Mouse (Mus musculus): ENCODE data around the gene Gpr153. TPM values are rescaled to one million over a fixed set of nuclear protein-coding genes. Genes with fewer than 3 reads are reported as not detected.
"Not testable (repeated sequence)": the region's sequence is repeated elsewhere in the genome, so short reads cannot be mapped to it uniquely, and the experiment has no call there.

Gpr153 gene
- 6.9 and 8.4 TPM in 2 replicates for polyA plus RNA-seq (2015; fragmentation: Nextera tagmentation; extraction: Ambion mirVana)

- H3K4me1 ChIP-seq (replicated peaks; ENCODE audit: control insufficient read depth, insufficient read depth), result no peaks in the 10 kb centered on the region; the same call in none of the 2 replicates
These were observed at the start of gene Gpr153 for GRCm38 (mm10) chr4:152273621-152274236. TSS of gene Gpr153 (plus strand) at chr4:152274232.

GRCm38 (mm10) chr4:152226901-152227486, 47.0 kb upstream of the Gpr153 start:
- TF ChIP-seq CTCF (IDR thresholded peaks at IDR 0.05; ENCODE audit: low read depth) (no peak), EP300 (optimal IDR thresholded peaks at IDR 0.05) (no peak)
- no peak overlapping the region for H3K9ac ChIP-seq (ENCODE audit: low read length)
- no peak for DNase-seq (ENCODE audit: low spot score)

More at GRCm38 (mm10) chr4:152273621-152274236, at the start of gene Gpr153:
- Histone ChIP-seq H3K4me3 (ENCODE audit: low read depth, low read length) (peak within 1 kb of the TSS; percentile 61), H3K27me3 (ENCODE audit: control insufficient read depth, insufficient read depth, low read length) (no peaks in the 10 kb centered on the region), H3K36me3 (ENCODE audit: control insufficient read depth, insufficient read depth, low read length) (no peaks in the 10 kb centered on the region), H3K9ac (ENCODE audit: low read length) (peak within 1 kb of the TSS; percentile 76), H3K4me2 (replicated peaks; ENCODE audit: low read depth) (peak within 1 kb of the TSS; percentile 83), H3K27ac (replicated peaks) (peak within 1 kb of the TSS; percentile 82), H3K9me3 (ENCODE audit: control insufficient read depth, low read length) (no peaks in the 10 kb centered on the region)
- DNase-seq (ENCODE audit: low spot score), result peak; percentile 41
- peak; percentile 59; the same call in 1 of the 2 replicates for ATAC-seq (ENCODE audit: low FRiP score, low TSS enrichment)
- WGBS, result 3% methylated on average over 19 of the region's 48 CpGs
- TF ChIP-seq CTCF (IDR thresholded peaks at IDR 0.05; ENCODE audit: low read depth) (no peak), EP300 (optimal IDR thresholded peaks at IDR 0.05) (no peak)

GRCm38 (mm10) chr4:152227749-152228527, 46.1 kb upstream of the Gpr153 start:
- Histone ChIP-seq H3K27me3 (ENCODE audit: control insufficient read depth, insufficient read depth, low read length) (no peaks in the 10 kb centered on the region), H3K36me3 (ENCODE audit: control insufficient read depth, insufficient read depth, low read length) (no peaks in the 10 kb centered on the region), H3K4me1 (replicated peaks; ENCODE audit: control insufficient read depth, insufficient read depth) (no peaks in the 10 kb centered on the region), H3K4me3 (ENCODE audit: low read depth, low read length) (no peak overlapping the region), H3K27ac (replicated peaks) (no peak overlapping the region), H3K9me3 (ENCODE audit: control insufficient read depth, low read length) (no peaks in the 10 kb centered on the region), H3K4me2 (replicated peaks; ENCODE audit: low read depth) (no peak overlapping the region), H3K9ac (ENCODE audit: low read length) (no peak overlapping the region)
- no peak for ATAC-seq (ENCODE audit: low FRiP score, low TSS enrichment)
- TF ChIP-seq CTCF (IDR thresholded peaks at IDR 0.05; ENCODE audit: low read depth), result no peak
- no peak for TF ChIP-seq EP300 (optimal IDR thresholded peaks at IDR 0.05)
- 80% methylated on average over 12 of the region's 12 CpGs for WGBS
- no peak for DNase-seq (ENCODE audit: low spot score)

More at GRCm38 (mm10) chr4:152226901-152227486, 47.0 kb upstream of the Gpr153 start:
- no peak overlapping the region for H3K4me2 ChIP-seq (replicated peaks; ENCODE audit: low read depth)
- no peaks in the 10 kb centered on the region for H3K9me3 ChIP-seq (ENCODE audit: control insufficient read depth, low read length)
- H3K4me1 ChIP-seq (replicated peaks; ENCODE audit: control insufficient read depth, insufficient read depth), result no peaks in the 10 kb centered on the region
- no peak overlapping the region for H3K27ac ChIP-seq (replicated peaks)
- WGBS, result 78% methylated on average over 13 of the region's 13 CpGs
- no peak overlapping the region for H3K4me3 ChIP-seq (ENCODE audit: low read depth, low read length)
- H3K27me3 ChIP-seq (ENCODE audit: control insufficient read depth, insufficient read depth, low read length), result no peaks in the 10 kb centered on the region
- ATAC-seq (ENCODE audit: low FRiP score, low TSS enrichment), result no peak
- no peaks in the 10 kb centered on the region for H3K36me3 ChIP-seq (ENCODE audit: control insufficient read depth, insufficient read depth, low read length)

GRCm38 (mm10) chr4:152230331-152230730, 43.7 kb upstream of the Gpr153 start:
- H3K9ac ChIP-seq (ENCODE audit: low read length); H3K27me3 ChIP-seq (ENCODE audit: control insufficient read depth, insufficient read depth, low read length); H3K27ac ChIP-seq (replicated peaks); H3K36me3 ChIP-seq (ENCODE audit: control insufficient read depth, insufficient read depth, low read length); H3K4me3 ChIP-seq (ENCODE audit: low read depth, low read length); H3K9me3 ChIP-seq (ENCODE audit: control insufficient read depth, low read length); H3K4me2 ChIP-seq (replicated peaks; ENCODE audit: low read depth); H3K4me1 ChIP-seq (replicated peaks; ENCODE audit: control insufficient read depth, insufficient read depth); ATAC-seq (ENCODE audit: low FRiP score, low TSS enrichment): not testable (repeated sequence)
- WGBS, result 33% methylated on average over 4 of the region's 4 CpGs
- peak; percentile 48 for DNase-seq (ENCODE audit: low spot score)

GRCm38 (mm10) chr4:152231326-152231725, 42.7 kb upstream of the Gpr153 start:
- Histone ChIP-seq H3K36me3 (ENCODE audit: control insufficient read depth, insufficient read depth, low read length) (no peaks in the 10 kb centered on the region), H3K4me1 (replicated peaks; ENCODE audit: control insufficient read depth, insufficient read depth) (no peaks in the 10 kb centered on the region), H3K27ac (replicated peaks) (no peak overlapping the region), H3K27me3 (ENCODE audit: control insufficient read depth, insufficient read depth, low read length) (no peaks in the 10 kb centered on the region), H3K9me3 (ENCODE audit: control insufficient read depth, low read length) (no peaks in the 10 kb centered on the region), H3K4me2 (replicated peaks; ENCODE audit: low read depth) (no peak overlapping the region), H3K9ac (ENCODE audit: low read length) (no peak overlapping the region), H3K4me3 (ENCODE audit: low read depth, low read length) (no peak overlapping the region)
- TF ChIP-seq EP300 (optimal IDR thresholded peaks at IDR 0.05) (no peak), CTCF (IDR thresholded peaks at IDR 0.05; ENCODE audit: low read depth) (no peak)
- DNase-seq (ENCODE audit: low spot score) (no peak), ATAC-seq (ENCODE audit: low FRiP score, low TSS enrichment) (no peak)
- 80% methylated on average over 7 of the region's 7 CpGs for WGBS
